12 mouse cellular contexts compared by ENCODE assay signal in genomic region chr7:98499561-98500292, GRCm38 (mm10). TPM values are rescaled to one million over a fixed set of nuclear protein-coding genes. Genes with fewer than 3 reads are reported as not detected.
DNase-seq lines count a peak whose midpoint lies in the region; ATAC-seq lines count a peak whose summit lies in the region.
"Had no signal": no experiment of that assay in that cellular context is flagged by ENCODE, and none has a peak within 500 bp of the region (broad histone marks: within the 10 kb centered on the region; RNA-seq: fewer than 3 reads in every experiment).

No protein-coding gene starts in this region.

- H3K4me2 ChIP-seq in intestine, embryonic 15.5 days (replicated peaks) = no peak overlapping the region
- H3K4me2 ChIP-seq: forebrain, embryonic 12.5 days had no signal

- 71% methylated on average over 25 of the region's 25 CpGs for WGBS in intestine, embryonic 15.5 days

- H3K9ac ChIP-seq in intestine, embryonic 15.5 days = no peak overlapping the region
- H3K9ac ChIP-seq: forebrain, embryonic 12.5 days had no signal

- peak; percentile 30 for DNase-seq in adrenal gland, adult 2 months
- DNase-seq in adrenal gland, adult (ENCODE audit: inconsistent age in 2 of 2, low spot score in 1 of 2) = no peak
- DNase-seq in kidney, postnatal 10 days = peak; percentile 51
- no peak for DNase-seq in kidney, adult 11 months
- peak; percentile 62 to 68 for DNase-seq in cerebellum, postnatal 14 days
- no peak for DNase-seq in left cerebral cortex, adult 9 months (ENCODE audit: low spot score in 2 of 2)
- DNase-seq in yolk sac, embryonic 10.5 days (ENCODE audit: low spot score) = no peak
- DNase-seq: midbrain, embryonic 14.5 days had no signal

- H3K36me3 ChIP-seq in intestine, embryonic 15.5 days = peaks cover 2% of the 10 kb centered on the region; the same call in 1 of the 2 replicates
- H3K36me3 ChIP-seq: forebrain, embryonic 12.5 days had no signal

- no peaks in the 10 kb centered on the region for H3K9me3 ChIP-seq in intestine, embryonic 15.5 days
- H3K9me3 ChIP-seq: forebrain, embryonic 12.5 days had no signal

- peak overlapping the region; percentile 45; the same call in 1 of the 2 replicates for H3K27ac ChIP-seq in intestine, embryonic 15.5 days
- H3K27ac ChIP-seq: forebrain, embryonic 12.5 days had no signal

- peaks cover 30% of the 10 kb centered on the region; the same call in 1 of the 2 replicates for H3K4me1 ChIP-seq in intestine, embryonic 15.5 days (replicated peaks)

- no peaks in the 10 kb centered on the region for H3K27me3 ChIP-seq in intestine, embryonic 15.5 days (replicated peaks)
- H3K27me3 ChIP-seq: forebrain, embryonic 12.5 days had no signal

- ATAC-seq in intestine, embryonic 15.5 days = no peak

- H3K4me3 ChIP-seq in intestine, embryonic 15.5 days (replicated peaks) = no peak overlapping the region
- H3K4me3 ChIP-seq: forebrain, embryonic 12.5 days had no signal

RNA-seq across cellular contexts. Expression of gene Lrrc32, which starts 10.6 kb away (rescaled TPM):
- total RNA-seq in adrenal gland, adult 2 months (2021) = 10 to 100 TPM; 17.0 to 37.1 TPM
- polyA plus RNA-seq in adrenal gland, adult 2 months (2012; rRNA removed) = 16.6 and 19.4 TPM in 2 replicates
- 12.4 and 12.5 TPM in 2 replicates for polyA plus RNA-seq in intestine, embryonic 15.5 days (2015; fragmentation: Nextera tagmentation; extraction: Ambion mirVana)

RNA-seq across cellular contexts. Expression of gene Gucy2d, which starts 59.5 kb away (rescaled TPM):
- not detected for total RNA-seq in adrenal gland, adult 2 months (2021)
- polyA plus RNA-seq in adrenal gland, adult 2 months (2012; rRNA removed) = not detected in 2 replicates
- 0.68 and 1.2 TPM in 2 replicates for polyA plus RNA-seq in intestine, embryonic 15.5 days (2015; fragmentation: Nextera tagmentation; extraction: Ambion mirVana)
- total RNA-seq: hematopoietic stem cell, adult 5-6 weeks had no signal
- polyA plus RNA-seq: forebrain, embryonic 12.5 days; liver, embryonic 16.5 days; midbrain, embryonic 14.5 days had no signal

Comparison
In these comparisons a context has a peak if more than half of its experiments do, and no peak if none do; other contexts are left out.
1. DNase-seq: peak in adrenal gland, adult 2 months (single experiment), kidney, postnatal 10 days (single experiment) and cerebellum, postnatal 14 days (2 of 2); none in adrenal gland, adult (0 of 2), kidney, adult 11 months (single experiment), left cerebral cortex, adult 9 months (0 of 2) and yolk sac, embryonic 10.5 days (single experiment).